Mouse (Mus musculus): Measurements from ENCODE around the gene Dppa3. TPM values are rescaled to one million over a fixed set of nuclear protein-coding genes. Genes with fewer than 3 reads are reported as not detected.

Dppa3 gene
- total RNA-seq, 2 experiments from 2014 or later = not detected

DNA sequence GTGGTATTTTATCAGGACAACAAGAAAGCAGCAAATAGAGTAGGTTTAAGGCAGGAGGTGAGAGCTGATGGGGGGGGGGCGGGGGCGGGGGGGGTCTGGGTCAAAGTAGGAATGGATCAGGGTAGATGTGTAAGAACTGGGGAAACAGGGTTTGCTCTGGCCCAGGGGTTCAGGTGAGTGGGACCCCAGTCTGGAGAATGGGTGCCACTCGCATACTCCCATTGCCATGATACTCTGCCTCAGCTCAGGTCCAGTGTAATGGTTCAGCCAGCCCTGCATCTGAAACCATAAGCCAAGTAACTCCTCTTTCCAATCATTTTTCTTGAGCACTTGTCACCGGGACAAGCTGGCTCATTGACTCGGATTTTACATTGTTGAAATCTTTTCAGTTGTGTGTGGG, 42.6 kb downstream of the Dppa3 start:
- no peak for DNase-seq

DNA sequence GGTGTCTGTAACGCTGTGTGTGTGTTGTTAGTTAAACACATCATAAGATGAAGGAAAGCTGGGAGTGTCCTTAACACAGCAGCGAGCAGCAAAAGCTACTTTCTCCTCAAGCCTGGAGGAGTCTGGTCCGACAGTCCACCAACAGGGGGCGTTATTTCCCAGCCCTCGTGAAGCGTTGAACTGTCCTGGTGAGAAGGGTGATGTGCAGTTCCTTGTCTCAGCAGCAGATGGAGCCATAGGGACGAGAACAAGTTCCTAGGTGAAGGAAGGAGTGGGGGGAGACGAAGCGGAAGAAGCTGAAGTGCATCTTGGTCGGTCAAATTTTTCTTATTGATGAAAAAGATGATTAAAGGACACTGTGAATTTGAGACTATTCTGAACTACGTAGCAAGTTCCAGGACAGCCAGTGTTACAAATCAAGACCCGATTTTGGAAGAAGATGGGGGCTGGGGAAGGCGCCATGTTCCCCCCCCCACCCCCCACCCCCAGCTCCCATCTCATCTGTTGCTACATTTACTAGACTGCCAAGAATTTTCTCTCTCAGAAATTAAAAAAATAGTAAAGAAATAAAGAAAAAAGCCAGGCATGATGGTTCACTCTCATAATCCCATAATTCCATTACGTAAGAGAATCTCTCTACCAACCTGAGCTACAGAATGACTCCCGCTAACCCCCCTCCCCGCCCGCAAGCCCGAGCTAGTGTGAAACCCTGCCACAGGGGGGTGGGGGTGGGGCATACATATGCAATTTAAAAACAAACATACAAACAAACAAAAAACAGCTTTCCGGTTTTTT, 43.4 kb downstream of the Dppa3 start:
- DNase-seq = peak; percentile 95

DNA sequence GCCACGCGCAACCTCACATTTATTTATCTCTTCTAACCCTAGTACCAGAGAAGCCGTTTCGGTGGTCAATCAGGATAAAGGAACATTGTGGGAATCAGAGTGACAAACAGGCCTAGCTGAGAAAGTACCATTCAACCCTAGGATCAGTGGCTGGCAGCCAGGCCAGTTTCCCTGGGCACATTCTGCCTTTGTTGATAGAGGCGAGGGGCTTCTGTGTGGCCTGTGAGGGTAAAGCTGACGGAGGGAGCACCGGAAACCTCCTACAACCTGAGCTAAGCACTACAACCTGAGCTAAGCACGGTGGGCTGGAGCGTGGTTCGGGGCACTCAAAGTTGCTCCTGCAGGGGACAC, 44.0 kb downstream of the Dppa3 start:
- DNase-seq = no peak

DNA sequence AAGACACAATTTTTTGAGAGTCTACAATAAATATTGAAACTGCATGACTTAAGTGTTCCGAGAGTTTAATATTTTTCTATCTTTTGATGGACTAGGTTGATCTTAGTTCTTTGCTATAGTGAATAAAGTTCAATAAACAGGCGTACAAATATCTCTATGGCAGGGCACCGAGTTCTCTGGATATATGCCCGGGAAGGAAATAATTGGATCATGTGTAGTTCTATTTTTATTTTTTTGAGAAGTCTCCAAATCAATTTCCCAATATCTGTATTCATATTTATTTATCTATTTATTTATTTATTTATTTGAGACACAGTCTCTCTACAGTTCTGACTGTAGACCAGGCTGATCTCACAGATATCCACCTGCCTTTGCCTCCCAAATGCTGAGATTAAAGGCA, 44.6 kb downstream of the Dppa3 start:
- DNase-seq = no peak

DNA sequence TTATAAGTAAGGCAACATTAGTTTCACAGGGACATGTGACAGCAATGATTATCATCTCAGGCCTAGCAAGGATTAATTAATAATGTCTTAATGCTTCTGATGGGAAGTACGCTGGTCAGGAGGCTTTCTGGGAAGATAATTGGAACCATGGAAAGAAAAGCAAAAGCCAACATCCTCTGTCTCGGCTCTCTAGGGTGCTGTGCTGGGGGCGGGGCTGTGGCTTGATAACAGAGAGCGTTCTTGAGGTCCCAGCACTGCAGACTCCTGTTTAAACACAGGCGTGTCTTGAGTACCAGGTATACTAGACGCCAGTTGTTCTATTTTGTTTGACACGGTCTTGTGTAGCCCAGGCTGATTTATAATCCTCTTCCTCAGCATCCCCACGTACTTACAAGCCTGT, 46.5 kb downstream of the Dppa3 start:
- no peak for DNase-seq

Other genes starting within 250 kb of the Dppa3 start
- 1 to 10 TPM in 1 of 2 experiments, under 1 TPM in 1; 0.82 to 1.5 TPM for gene Rimklb, start 127.6 kb upstream of the Dppa3 start, total RNA-seq (2021)
- gene Mfap5, start 120.6 kb upstream of the Dppa3 start, total RNA-seq (2021) = 10 to 100 TPM; 53.9 to 57.8 TPM
- gene Aicda, start 72.6 kb upstream of the Dppa3 start, total RNA-seq (2021) = not detected
- 10 to 100 TPM; 10.5 to 11.2 TPM for gene Apobec1, start 24.0 kb upstream of the Dppa3 start, total RNA-seq (2021)
- gene Gdf3, start 16.3 kb upstream of the Dppa3 start, total RNA-seq (2021) = not detected
- gene Nanog, start 81.1 kb downstream of the Dppa3 start, total RNA-seq (2021) = not detected
- gene Slc2a3, start 175.2 kb downstream of the Dppa3 start, total RNA-seq (2021) = 10 to 100 TPM; 10.1 to 12.9 TPM
- 10 to 100 TPM; 16.7 to 18.5 TPM for gene Foxj2, start 193.5 kb downstream of the Dppa3 start, total RNA-seq (2021)
- gene C3ar1, start 229.8 kb downstream of the Dppa3 start, total RNA-seq (2021) = 1 to 10 TPM; 1.7 to 2.2 TPM
- 10 to 100 TPM; 44.8 to 45.8 TPM for gene Necap1, start 248.1 kb downstream of the Dppa3 start, total RNA-seq (2021)

All from adrenal gland, postnatal 10 days (tissue).